Mouse (Mus musculus): ENCODE measurements around the gene Sh3tc1. TPM values are rescaled to one million over a fixed set of nuclear protein-coding genes. Genes with fewer than 3 reads are reported as not detected.

The Sh3tc1 gene
- total RNA-seq, 2 experiments from 2014 or later: 2.7 to 3.0 TPM

DNA sequence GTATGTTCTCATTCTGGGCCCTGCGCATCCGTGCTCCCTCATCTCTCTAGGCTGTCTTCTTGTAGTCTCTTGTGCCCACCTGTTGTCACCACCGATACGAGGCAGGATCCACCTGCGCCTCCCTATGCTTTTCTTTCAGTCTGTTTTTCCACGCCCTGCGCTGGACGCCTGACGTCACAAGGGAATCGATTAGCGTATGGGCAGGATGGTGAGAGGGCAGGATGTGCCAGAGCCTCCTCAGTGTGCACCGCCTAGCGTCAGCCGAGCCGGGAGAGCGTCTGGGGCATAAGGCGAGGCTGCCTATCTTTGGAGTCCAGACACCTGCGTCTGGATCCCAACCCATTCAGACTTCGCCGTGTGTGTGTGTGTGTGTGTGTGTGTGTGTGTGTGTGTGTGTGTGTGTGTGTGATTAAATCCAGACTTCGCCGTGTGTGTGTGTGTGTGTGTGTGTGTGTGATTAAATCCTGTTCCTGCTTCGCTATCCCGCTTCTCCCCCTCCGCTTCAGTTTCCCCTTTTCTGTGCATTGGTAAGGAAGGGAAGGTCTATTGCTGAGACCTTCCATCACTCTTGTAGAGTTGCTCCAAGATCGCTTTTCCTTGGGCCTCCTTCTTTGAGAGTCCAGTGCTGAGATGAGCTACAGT, 17.3 kb upstream of the Sh3tc1 start:
- peak; percentile 81 to 90 for DNase-seq (ENCODE audit: low spot score in 2 of 2)
- intact Hi-C loops (cut with DNase I): loop anchor here (1.0 to 5.0 kb wide), 4 partner anchors 40 to 102 kb away; no protein-coding TSS in a partner anchor

DNA sequence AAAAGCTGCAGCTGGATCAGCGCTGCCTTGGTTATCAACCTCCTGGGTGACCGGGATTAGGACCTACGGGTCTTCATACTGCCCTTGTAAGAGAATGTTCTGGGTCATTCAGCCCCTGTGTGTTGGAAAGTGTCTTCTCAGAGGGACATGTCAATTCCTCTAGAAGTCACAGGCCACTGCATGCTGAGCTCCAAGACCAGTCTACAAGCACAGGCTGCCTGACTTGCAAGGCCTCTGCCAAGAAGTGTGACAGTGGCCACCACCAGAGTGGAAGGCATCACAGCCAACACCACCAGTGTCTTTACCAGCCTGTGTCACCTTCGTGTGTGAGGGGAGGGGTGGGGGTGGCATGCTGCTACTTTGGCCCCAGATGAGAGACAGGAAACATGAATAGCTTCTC, 16.2 kb upstream of the Sh3tc1 start:
- no peak for DNase-seq (ENCODE audit: low spot score in 2 of 2)
- intact Hi-C loops (cut with DNase I): loop anchor here (2.0 to 5.0 kb wide), 3 partner anchors 39 to 103 kb away; no protein-coding TSS in a partner anchor

GRCm38 (mm10) chr5:35755131-35755733, 15.4 kb upstream of the Sh3tc1 start:
- DNase-seq (ENCODE audit: low spot score in 2 of 2): peak; percentile 42 to 56
- intact Hi-C loops (cut with DNase I): loop anchor here (1.0 to 5.0 kb wide), 3 partner anchors 38 to 82 kb away; no protein-coding TSS in a partner anchor

DNA sequence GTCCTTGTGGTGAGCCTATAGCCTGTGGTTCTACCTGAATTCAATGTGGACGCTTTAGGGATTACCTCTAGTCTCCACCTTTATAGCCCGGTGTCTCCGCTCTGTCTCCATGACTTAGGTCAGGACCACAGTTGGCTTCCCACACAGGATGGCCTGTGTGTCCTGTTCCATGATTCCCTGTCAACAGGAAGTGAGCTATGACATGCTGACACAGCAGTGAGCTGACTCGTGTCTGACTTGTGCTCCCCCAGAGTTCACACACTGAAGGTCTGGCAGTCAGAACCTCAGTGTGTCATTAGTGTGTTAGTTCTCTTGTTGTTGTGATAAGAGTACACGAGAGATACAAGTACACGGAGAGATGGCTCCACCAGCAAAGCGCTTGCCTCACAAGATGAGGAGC, 11.2 kb upstream of the Sh3tc1 start:
- intact Hi-C loops (cut with DNase I): loop anchor here (5.0 kb wide), 1 partner anchor 154 kb away; no protein-coding TSS in a partner anchor

DNA sequence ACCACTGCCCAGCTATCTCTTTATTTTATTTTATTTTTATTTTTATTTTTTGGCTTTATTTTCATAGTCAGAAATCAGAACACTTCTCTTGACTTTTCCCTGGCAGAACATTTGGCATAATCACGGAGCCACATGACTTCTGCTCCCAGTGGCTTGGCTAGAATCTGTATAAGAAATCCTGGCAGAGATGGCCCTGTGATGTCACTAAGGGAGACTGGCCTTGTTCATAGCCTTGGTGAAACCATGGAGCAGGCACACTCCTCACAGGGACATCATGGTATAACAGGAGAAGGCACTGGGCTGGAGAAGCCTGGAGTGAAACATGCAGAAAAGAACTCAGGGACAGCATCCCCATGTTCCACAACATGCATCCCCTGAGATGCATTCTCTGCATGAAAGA, 10.2 kb upstream of the Sh3tc1 start:
- intact Hi-C loops (cut with DNase I): loop anchor here (5.0 kb wide), 1 partner anchor 153 kb away; no protein-coding TSS in a partner anchor
- DNase-seq (ENCODE audit: low spot score in 2 of 2): no peak

More for the DNA sequence above, 11.2 kb upstream of the Sh3tc1 start:
- no peak for DNase-seq (ENCODE audit: low spot score in 2 of 2)

GRCm38 (mm10) chr5:35749416-35749815, 9.6 kb upstream of the Sh3tc1 start:
- intact Hi-C loops (cut with DNase I): no loop called here
- no peak for DNase-seq (ENCODE audit: low spot score in 2 of 2)

DNA sequence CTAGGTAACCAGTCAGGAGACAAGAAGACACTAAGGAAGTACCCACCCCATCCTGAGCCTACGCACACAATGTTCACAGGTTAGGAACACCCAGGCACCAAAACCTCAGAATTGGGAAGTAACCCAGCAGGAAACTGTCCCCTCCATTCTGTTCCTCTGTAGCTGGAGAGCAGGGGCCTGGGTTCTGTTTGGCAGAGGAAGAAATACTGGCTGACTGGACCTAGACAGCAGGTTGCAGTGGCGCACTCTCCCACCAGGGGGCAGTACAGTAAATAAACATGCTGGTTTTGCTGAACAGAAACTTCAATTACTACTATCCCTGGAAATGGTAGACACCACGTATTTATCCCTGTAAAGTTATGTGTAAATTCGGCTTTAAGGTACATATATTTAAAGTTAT, 7.1 kb upstream of the Sh3tc1 start:
- peak; percentile 69 to 76 for DNase-seq (ENCODE audit: low spot score in 2 of 2)
- intact Hi-C loops (cut with DNase I): no loop called here

DNA sequence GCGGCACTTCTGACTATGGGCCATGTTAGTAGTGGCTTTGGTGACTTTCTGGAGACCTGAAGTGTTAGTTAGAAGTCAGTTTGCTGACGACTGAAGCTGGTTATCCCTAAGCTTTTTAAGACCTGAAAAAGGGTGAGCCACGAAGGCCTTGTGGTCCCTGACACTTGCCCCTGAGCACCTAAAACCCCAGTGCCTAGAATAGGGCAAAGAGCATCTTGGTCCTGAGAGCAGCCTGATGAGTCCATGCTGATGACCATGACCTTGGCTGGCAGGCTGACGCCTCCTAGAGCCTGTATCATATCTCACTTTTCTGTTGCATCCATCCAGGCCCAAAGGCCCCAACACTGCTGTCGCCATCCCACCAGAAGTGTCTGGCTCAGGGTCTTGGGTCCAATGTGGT, 5.6 kb upstream of the Sh3tc1 start:
- DNase-seq (ENCODE audit: low spot score in 2 of 2): no peak
- intact Hi-C loops (cut with DNase I): no loop called here

DNA sequence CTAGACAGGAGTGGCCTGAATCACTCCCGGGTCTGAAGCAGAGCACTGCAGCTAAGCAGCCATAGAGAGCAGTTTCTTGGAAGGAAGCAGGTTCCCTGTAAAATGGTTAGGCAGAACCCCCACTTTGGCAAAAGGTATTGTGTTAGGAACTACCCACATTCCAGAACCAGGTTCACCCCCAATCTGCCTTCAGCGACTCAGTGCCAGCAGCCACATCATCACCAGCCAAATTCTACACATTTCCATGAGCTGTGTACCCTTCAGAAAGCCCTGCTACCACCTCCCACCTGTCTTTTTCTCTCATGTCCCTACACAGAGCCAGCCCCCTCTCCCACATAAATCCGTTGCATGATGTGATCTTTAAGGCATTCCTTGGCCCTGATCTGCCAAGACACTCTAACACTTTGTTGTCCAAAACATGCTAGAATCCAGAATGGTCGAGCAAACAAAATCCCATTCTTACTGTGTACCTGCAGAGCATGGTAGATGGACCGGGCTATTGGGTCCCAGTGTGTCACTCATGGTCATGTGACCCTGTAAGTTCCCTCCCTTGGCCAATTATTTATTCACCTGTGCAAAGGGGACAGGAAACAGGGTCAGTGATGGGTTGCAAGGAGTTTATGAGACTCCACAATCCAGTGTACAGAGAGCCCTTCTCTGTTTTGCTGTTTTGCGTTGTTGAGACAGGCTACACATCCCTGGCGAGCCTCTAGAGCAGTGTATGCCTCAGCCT, 4.4 kb upstream of the Sh3tc1 start:
- peak in 1 of 2 experiments; percentile 74 for DNase-seq (ENCODE audit: low spot score in 2 of 2)
- intact Hi-C loops (cut with DNase I): no loop called here

DNA sequence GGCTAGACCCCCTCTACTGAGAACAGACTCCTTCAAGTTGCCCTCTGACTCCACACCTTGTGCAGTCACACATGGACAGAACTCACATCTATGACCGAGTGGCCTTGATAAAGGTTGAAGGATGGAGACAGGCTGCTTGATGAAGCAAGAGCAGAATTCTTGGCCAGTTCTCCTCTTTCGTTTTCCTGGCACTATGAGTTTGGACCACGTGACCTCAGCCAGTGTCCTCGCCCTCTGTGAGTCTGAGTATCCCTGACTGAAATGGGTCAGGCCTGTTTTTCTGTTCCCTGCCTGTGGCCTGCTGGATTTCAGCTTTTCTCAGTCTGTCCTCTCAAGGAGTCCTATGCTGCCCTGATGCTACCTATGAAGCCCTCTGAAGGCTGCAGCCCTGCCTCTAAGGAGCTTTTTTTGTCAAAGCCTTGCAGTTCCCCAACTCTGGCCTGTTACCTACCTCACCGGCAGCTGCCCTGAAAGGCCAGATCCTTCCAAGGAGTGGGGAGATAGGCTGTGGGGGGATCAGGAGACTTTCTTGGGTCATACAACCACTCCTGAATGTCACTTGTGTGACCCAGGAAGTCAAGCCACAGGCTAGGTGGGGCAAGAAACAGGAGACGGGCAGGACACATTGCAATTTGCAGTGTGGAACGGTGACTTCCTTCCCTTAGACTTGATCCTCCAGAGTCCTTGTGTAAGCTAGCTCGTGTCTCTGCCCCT, 3.6 kb upstream of the Sh3tc1 start:
- DNase-seq (ENCODE audit: low spot score in 2 of 2): no peak
- intact Hi-C loops (cut with DNase I): no loop called here

GRCm38 (mm10) chr5:35741225-35741820, 1.5 kb upstream of the Sh3tc1 start:
- intact Hi-C loops (cut with DNase I): no loop called here
- DNase-seq (ENCODE audit: low spot score in 2 of 2): no peak

- intact Hi-C loops (cut with DNase I): no loop called here
- DNase-seq (ENCODE audit: low spot score in 2 of 2): no peak
These were observed 929 bp upstream of the Sh3tc1 start for GRCm38 (mm10) chr5:35740716-35741115.

GRCm38 (mm10) chr5:35739005-35739404, 782 bp downstream of the Sh3tc1 start:
- DNase-seq (ENCODE audit: low spot score in 2 of 2): no peak
- intact Hi-C loops (cut with DNase I): no loop called here

- intact Hi-C loops (cut with DNase I): no loop called here
- no peak for DNase-seq (ENCODE audit: low spot score in 2 of 2)
These were observed 2.4 kb downstream of the Sh3tc1 start for GRCm38 (mm10) chr5:35737231-35737901.

DNA sequence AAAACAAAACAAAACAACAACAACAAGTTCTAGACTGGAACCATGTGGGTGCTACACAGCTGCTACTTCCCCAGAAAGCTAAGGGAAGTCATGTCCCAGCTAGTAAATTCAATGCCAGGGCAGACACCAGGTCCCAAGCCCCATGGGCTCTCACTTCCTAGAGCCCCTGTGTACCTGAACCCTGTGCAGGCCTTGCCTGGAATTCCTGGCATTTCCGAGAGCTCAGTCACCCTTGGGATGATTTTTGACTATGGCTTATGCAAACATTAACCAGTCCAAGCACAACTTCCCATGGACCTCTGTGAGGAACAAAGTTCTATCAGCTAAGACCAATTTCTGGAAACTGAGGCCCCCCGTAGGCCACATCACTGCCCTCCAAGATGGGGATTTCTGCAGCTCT, 6.3 kb downstream of the Sh3tc1 start:
- no peak for DNase-seq (ENCODE audit: low spot score in 2 of 2)
- intact Hi-C loops (cut with DNase I): no loop called here

DNA sequence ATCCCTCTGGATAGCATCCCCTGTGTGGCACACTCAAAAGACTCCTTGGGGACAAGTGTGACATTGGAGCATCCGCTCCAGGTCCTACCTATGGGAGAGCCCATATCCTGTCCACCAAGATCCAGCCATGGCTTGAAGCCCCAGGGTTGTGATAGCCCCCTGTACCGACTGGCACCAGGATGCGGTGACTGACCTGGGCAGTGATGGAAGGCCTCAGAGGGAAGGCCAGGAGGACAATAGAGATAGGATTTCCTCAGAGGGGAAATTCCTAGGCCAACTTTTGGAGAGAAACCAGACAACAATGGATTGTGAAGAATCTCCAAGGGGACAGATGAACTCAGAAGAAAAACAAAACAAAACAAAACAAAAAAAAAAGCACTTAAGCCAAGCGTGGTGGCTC, 8.8 kb downstream of the Sh3tc1 start:
- intact Hi-C loops (cut with DNase I): no loop called here
- no peak for DNase-seq (ENCODE audit: low spot score in 2 of 2)

DNA sequence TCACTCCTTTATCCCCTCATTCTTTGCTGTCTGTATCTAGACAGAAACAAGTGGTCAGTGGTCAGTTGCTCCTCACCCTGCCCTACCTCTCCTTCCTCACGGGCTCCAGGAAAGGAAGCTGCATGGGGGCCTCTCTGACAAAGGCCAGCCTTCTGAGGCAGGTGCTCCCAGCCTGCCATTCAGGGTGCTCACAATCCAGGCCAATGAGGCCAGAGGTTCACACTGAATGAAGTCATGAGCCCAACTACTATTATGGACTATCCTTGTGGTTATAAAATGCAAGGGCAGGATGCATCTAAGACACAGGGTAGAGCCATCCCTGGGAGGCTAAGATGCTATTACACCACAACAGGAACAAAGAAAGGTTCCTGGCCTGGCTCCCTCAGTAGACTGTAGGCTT, 9.2 kb downstream of the Sh3tc1 start:
- DNase-seq (ENCODE audit: low spot score in 2 of 2): no peak
- intact Hi-C loops (cut with DNase I): no loop called here

DNA sequence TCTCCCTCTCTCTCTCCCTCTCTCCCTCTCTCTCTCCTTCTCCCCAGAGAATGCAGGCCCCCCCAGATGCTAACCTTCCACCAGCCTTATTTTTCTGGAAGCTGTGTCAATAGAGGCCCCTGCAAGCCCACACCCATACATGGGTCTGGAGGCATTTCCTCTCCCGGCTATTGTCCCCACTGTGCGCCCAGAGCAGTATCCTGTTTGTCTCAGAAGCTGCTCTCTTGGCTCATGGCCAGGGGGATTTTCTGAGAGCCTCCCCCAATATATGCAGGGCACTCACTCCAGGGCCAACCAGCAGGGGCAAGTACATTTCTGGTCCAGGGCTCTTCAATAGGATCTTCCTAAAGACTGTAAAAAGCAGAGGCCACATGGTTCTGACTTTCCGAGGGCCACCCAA, 9.9 kb downstream of the Sh3tc1 start:
- intact Hi-C loops (cut with DNase I): no loop called here
- DNase-seq (ENCODE audit: low spot score in 2 of 2): no peak

- intact Hi-C loops (cut with DNase I): no loop called here
- peak; percentile 59 to 66 for DNase-seq (ENCODE audit: low spot score in 2 of 2)
These were observed 10.8 kb downstream of the Sh3tc1 start for GRCm38 (mm10) chr5:35728957-35729460.

Measured in left cerebral cortex, postnatal 25 days (tissue).